Mouse (Mus musculus) midbrain, embryonic 13.5 days (tissue): Measurements from ENCODE around the gene Fbxo11. TPM values are rescaled to one million over a fixed set of nuclear protein-coding genes. Genes with fewer than 3 reads are reported as not detected.
"Not testable (repeated sequence)": the region's sequence is repeated elsewhere in the genome, so short reads cannot be mapped to it uniquely, and the experiment has no call there.

Experiments
- ATAC-seq: fragments of 200-750 bp; cut with Nextera tagmentation; 2 replicates; pipeline ENCODE4 v1.8.0; 2017; ENCODE audit warnings: mild to moderate bottlenecking, moderate TSS enrichment, moderate library complexity
- H3K27ac ChIP-seq: fragments of 300-500 bp; sonication (generic); 2 replicates; pipeline ENCODE4 v1.5.1; 2015; ENCODE audit warnings: inconsistent platforms, mild to moderate bottlenecking, moderate library complexity
- H3K27me3 ChIP-seq: fragments of 300-500 bp; sonication (generic); 2 replicates; pipeline ENCODE4 v1.6.1; 2015; ENCODE audit warnings: mild to moderate bottlenecking, inconsistent platforms
- H3K36me3 ChIP-seq: fragments of 300-500 bp; sonication (generic); 2 replicates; pipeline ENCODE4 v1.6.1; 2015; ENCODE audit warnings: mild to moderate bottlenecking, inconsistent platforms
- H3K4me1 ChIP-seq: fragments of 300-500 bp; sonication (generic); replicated peaks from 2 replicates; pipeline ENCODE4 v1.6.1; 2015; ENCODE audit warnings: inconsistent platforms
- H3K4me2 ChIP-seq: fragments of 300-500 bp; sonication (generic); replicated peaks from 2 replicates; pipeline ENCODE4 v1.6.1; 2015; ENCODE audit warnings: moderate library complexity, mild to moderate bottlenecking, inconsistent platforms
- H3K4me3 ChIP-seq: fragments of 300-500 bp; sonication (generic); replicated peaks from 2 replicates; pipeline ENCODE4 v1.5.1; 2015; ENCODE audit warnings: mild to moderate bottlenecking, inconsistent platforms
- H3K9ac ChIP-seq: fragments of 300-500 bp; sonication (generic); replicated peaks from 2 replicates; pipeline ENCODE4 v1.6.1; 2015; ENCODE audit warnings: mild to moderate bottlenecking, inconsistent platforms
- H3K9me3 ChIP-seq: fragments of 300-500 bp; sonication (generic); 2 replicates; pipeline ENCODE4 v1.6.1; 2016; ENCODE audit warnings: mild to moderate bottlenecking, inconsistent platforms
- WGBS: fragments of 180-500 bp; shearing (Covaris S2); methylation state at CpG from one replicate; pipeline ENCODE4 v1.1.7; 2015; 5-methylcytosine and 5-hydroxymethylcytosine counted together
- polyA plus RNA-seq: library from polyadenylated mRNA; unstranded; fragments of >200 nt; fragmentation: Nextera tagmentation; extraction: Ambion mirVana; gene quantifications from 2 replicates; pipeline ENCODE4 v1.2.1, GENCODE M21; 2015

Fbxo11 gene
- polyA plus RNA-seq, 1 experiment from 2014 or later: 30.7 TPM

DNA sequence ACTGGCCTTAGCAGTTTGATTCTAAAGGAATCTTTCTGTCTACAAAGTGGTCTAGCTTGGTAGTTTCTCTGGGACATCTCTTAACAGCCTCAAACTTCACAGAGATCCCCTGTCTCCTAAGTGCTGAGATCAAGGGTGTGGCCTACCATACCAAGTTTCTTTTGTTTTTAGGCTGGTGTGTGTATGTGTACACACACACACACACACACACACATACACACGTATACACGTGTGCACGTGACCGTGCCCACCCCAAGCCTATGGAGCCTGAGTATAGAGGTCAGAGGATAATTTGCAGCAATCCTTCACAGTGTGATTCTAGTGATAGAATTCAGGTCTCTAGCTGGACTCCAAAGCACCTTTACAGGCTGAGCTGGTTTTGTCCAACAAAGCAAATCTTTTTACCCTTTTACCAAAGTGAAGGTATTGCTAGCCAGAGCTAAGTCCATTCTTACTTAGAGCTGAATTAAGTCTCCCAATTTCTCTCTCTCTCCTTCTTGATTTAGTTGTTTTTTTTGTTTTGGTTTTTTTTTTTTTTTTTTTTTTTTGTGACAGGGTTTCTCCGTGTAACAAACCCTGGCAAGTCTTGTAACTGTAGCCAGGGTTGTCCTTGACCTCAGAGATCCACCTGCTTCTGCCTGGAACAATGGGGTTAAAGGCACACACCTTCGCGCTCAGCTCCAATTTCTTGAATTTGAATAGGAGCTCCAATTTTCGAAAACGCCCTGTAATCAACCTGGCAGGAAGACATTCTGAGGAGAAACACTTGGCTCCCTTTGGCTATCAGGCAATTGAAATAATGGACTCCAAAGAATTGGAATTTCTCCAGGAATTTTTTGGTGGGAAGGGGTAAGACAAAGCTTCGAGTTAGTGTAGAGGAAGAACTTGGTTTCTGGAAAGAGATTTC lies 91.6 kb downstream of the Fbxo11 start:
- Histone ChIP-seq H3K4me1 (peaks cover 19% of the 10 kb centered on the region), H3K9ac (no peak overlapping the region), H3K9me3 (no peaks in the 10 kb centered on the region), H3K27me3 (peaks cover 3% of the 10 kb centered on the region; the same call in 1 of the 2 replicates), H3K4me2 (peak overlapping the region; percentile 88), H3K27ac (no peak overlapping the region), H3K4me3 (no peak overlapping the region), H3K36me3 (peaks cover 4% of the 10 kb centered on the region)
- WGBS: 72% methylated on average over 10 of the region's 10 CpGs
- no peak for ATAC-seq

DNA sequence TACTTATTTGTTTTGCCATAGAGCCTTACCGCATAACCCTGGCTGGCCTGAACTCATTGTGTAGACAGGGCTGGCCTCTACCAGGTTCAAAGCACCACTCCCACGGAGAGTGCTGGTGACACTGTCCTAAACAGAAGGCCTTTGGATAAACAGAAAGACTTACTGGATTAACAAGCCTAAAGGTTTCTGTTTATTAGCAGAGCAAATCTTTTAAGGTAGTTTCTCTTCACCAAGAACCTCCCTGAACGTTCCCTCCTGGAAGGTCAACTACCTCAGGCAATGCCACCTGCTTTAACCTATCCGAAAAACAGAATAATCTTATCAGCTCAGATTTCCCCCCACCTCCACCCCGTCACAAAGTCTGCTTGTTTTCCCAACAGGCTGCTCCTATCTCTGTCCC lies 92.2 kb downstream of the Fbxo11 start:
- H3K9ac ChIP-seq: no peak overlapping the region
- H3K4me1 ChIP-seq: peaks cover 19% of the 10 kb centered on the region
- WGBS: 84% methylated on average over 5 of the region's 5 CpGs
- H3K4me3 ChIP-seq: no peak overlapping the region
- no peak overlapping the region for H3K4me2 ChIP-seq
- H3K27ac ChIP-seq: no peak overlapping the region
- no peaks in the 10 kb centered on the region for H3K9me3 ChIP-seq
- no peak for ATAC-seq
- H3K36me3 ChIP-seq: peaks cover 2% of the 10 kb centered on the region
- H3K27me3 ChIP-seq: peaks cover 3% of the 10 kb centered on the region; the same call in 1 of the 2 replicates

DNA sequence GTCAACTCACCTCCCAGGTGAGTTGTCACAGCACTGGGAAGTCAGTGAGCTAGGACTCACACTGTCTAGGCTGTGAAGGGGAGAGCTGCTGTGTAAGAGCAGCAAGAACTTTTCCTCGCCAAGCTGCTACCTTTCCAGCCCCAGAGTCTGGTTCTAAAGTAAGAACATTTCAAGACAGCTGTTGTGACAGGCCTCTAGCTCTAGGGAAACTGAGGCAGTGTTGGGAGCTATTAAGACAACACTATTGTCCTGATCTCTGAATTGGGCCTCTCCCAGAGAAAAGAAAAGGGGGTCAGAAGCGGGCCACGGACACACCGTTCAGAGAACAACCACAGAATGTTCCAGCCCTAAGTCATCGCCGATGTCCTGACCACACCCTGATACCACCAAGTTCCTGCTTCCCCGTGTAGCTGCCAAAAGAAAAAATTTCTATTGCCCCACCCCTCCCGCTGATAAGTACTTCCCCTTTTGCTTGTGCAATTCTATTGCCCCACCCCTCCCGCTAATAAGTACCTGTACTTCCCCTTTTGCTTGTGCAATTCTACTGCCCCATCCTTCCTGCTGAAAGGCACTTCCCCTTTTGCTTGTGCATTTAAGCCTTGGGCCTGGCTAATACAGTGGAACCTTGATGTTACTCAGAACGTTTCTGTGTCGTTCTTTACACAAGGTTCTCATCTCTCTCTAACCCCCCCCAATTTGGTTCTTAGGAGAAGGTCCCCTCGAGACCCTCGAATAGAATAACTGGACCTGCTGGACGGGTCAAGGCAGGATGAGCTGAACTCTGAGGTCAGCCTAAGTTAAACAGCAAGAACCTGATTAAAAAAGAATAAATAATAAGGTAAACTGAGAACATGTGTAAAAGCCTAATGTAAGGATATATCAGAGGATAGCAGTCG lies 93.1 kb downstream of the Fbxo11 start:
- H3K27ac ChIP-seq, ATAC-seq, H3K9ac ChIP-seq, H3K27me3 ChIP-seq, H3K9me3 ChIP-seq, H3K4me2 ChIP-seq, H3K36me3 ChIP-seq, H3K4me3 ChIP-seq: not testable (repeated sequence)
- peaks cover 19% of the 10 kb centered on the region for H3K4me1 ChIP-seq
- WGBS: 88% methylated on average over 15 of the region's 15 CpGs

DNA sequence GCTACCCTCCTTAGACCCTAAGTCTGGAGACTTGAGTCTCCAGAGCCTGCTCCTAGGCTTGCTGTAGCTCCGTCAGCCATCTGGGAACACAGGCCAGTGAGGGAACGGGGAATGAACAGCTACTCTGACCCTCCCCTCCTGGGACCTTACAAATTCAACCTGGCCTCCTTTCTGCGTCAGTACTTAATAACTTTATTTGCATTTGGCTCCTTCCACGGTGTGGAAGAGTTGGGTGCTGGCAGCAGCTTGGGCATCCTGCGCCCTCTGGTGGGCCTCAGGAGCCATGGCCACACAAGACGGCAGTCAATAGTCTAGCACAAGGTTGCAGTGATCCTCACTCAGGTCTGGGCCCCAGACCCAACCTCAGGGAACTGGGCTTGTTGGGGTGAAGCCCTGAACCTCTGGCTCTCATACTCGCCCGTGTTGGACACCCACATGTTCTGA lies 96.6 kb downstream of the Fbxo11 start:
- not testable (repeated sequence) for H3K9ac ChIP-seq, H3K4me3 ChIP-seq, H3K9me3 ChIP-seq, H3K36me3 ChIP-seq, H3K27ac ChIP-seq, H3K4me1 ChIP-seq, H3K4me2 ChIP-seq, H3K27me3 ChIP-seq
- 27% methylated on average over 6 of the region's 8 CpGs for WGBS
- ATAC-seq: peak; percentile 89

DNA sequence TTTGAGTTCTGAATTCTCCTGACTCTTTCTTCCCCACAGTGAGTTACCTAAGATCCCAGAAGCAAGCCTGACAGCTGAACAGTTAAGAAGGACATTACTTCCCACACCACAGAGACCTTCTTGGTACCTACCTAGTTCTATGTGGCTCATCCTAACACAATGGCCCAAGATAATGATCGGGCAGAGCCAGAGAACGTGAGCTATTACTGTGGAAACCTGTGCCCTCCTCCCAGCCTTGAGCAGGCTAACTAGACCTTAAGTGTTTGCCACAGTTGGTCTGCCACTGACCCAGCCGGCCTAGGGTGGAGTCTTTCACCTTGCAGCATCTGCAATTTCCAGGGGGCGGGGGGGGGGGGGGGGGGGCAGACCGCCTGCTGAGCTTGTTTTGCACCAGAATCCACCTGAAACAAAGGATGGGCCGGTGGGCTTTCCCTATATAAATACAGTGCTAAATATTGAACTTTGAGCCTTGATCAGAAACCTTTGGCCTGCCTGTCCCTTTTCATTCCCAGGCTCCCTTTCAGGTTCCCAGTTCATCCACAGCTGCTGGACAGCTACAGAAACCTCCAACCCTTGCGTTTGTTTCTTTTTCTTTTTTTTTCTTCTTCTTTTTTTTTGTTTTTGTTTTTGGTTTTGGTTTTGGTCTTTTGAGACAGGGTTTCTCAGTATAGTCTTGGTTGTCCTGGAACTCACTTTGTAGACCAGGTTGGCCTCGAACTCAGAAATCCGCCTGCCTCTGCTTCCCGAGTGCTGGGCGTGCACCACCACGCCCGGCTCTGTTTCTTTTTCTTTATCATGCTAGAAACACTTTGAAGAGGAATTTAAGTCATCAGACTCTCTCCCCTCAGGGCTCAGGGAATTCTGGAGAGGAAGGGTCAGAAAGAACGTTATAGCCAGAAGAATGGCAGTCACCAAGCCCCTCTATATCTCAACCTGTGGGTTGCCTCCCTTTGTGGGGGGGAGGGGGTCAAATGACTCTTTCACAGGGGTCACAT lies 101.7 kb downstream of the Fbxo11 start:
- no peaks in the 10 kb centered on the region for H3K36me3 ChIP-seq
- no peak for ATAC-seq
- H3K9ac ChIP-seq: no peak overlapping the region
- H3K9me3 ChIP-seq: peaks cover 5% of the 10 kb centered on the region; the same call in 1 of the 2 replicates
- no peaks in the 10 kb centered on the region for H3K4me1 ChIP-seq
- no peak overlapping the region for H3K4me3 ChIP-seq
- H3K4me2 ChIP-seq: no peak overlapping the region
- 91% methylated on average over 13 of the region's 14 CpGs for WGBS
- H3K27ac ChIP-seq: no peak overlapping the region
- no peaks in the 10 kb centered on the region for H3K27me3 ChIP-seq

DNA sequence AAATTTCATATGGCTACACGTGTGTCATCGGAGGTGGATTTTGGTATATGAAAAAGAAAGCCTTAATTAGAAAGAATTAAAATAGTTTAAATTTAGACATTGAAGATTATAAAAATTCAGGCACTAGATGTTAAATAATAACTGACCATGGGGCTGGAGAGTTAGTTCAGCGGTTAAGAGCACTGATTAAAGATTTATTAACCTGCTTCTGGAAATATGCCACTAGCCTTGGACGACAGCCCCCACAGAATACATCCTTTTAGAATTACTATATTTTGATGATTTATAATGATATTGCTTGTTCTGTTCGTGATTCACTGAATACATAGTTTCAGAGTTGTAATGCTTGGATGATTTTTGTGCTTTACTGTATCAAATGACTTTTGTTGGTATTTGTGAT lies 105.2 kb downstream of the Fbxo11 start:
- WGBS: 93% methylated on average over 5 of the region's 5 CpGs
- not testable (repeated sequence) for H3K36me3 ChIP-seq, H3K27ac ChIP-seq

DNA sequence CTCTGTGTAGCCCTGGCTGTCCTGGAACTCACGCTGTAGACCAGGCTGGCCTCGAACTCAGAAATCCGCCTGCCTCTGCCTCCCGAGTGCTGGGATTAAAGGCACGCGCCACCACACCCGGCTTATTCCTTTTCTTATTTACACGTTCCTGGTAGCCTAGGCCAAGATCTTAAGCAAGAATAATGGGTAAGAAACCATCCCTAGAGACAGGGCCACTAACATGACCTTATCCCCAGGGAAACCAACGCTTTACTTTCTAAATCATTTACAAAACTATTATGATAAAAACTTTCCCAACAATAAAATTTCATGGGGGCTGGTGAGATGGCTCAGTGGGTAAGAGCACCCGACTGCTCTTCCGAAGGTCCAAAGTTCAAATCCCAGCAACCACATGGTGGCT lies 105.7 kb downstream of the Fbxo11 start:
- H3K4me1 ChIP-seq, H3K9me3 ChIP-seq, H3K9ac ChIP-seq, ATAC-seq, H3K36me3 ChIP-seq, H3K27ac ChIP-seq, H3K4me2 ChIP-seq, H3K4me3 ChIP-seq, H3K27me3 ChIP-seq: not testable (repeated sequence)
- 95% methylated on average over 11 of the region's 11 CpGs for WGBS

More for the DNA sequence above, 105.2 kb downstream of the Fbxo11 start:
- H3K9me3 ChIP-seq, H3K27me3 ChIP-seq, ATAC-seq, H3K4me3 ChIP-seq, H3K4me1 ChIP-seq, H3K4me2 ChIP-seq, H3K9ac ChIP-seq: not testable (repeated sequence)

DNA sequence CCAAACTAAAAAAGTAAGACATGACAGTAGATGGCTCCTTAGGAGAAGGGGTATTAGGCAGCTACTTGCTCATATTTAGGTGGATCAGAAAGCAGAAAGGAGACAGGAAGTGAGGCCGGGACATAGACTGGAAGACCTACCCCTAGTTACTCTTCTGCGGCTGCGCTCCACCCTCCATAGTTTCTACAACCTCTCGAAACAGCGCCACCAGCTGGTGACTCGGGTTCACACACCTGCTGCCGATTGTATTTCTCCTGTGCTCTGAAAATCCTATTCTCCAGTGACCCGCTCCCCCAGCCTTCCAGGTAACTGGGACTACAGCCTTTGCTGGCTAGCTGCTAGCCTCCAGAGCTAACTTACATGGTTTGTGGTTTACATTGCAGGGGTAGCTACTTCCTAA lies 106.8 kb downstream of the Fbxo11 start:
- no peak overlapping the region for H3K4me3 ChIP-seq
- WGBS: 71% methylated on average over 8 of the region's 8 CpGs

DNA sequence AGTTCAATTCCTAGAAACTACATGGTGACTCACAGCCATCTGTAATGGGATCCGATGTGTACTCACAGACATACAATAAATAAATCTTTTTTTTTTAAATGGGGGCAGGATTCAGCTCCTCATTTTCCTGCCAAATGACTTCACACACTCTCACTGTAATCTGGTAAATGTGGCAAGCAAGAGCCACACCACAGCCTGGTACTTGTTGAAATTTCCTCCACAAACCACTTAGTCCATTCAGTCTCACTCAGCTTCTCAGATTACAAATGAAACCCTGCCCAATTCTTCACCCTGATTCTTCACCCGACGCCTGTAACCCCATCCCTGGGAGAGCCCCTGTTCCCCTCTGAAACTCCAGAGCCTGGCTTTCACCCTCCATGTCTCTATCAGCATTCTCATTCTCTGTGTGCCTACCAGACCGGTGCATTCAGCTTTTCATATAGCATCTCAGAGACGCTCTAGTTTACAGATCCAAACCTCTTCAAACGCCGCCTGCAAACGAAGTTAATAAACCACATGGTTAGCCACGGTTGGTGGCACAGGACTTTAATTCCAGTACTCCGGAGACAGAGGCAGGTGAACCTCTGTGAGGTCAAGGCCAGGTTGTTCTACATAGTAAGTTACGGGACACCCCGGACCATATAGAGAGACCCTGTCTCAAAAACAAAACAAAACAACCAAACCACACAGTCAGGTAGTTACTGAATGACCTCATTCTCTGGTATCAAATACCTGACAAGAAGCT lies 107.8 kb downstream of the Fbxo11 start:
- Histone ChIP-seq H3K9ac (no peak overlapping the region), H3K4me3 (no peak overlapping the region), H3K4me2 (no peak overlapping the region), H3K9me3 (no peaks in the 10 kb centered on the region), H3K27ac (no peak overlapping the region), H3K4me1 (no peaks in the 10 kb centered on the region), H3K36me3 (no peaks in the 10 kb centered on the region), H3K27me3 (no peaks in the 10 kb centered on the region)
- 81% methylated on average over 12 of the region's 12 CpGs for WGBS
- ATAC-seq: no peak

More for the DNA sequence above, 106.8 kb downstream of the Fbxo11 start:
- Histone ChIP-seq H3K27ac (no peak overlapping the region), H3K36me3 (no peaks in the 10 kb centered on the region), H3K9ac (no peak overlapping the region), H3K27me3 (no peaks in the 10 kb centered on the region), H3K4me1 (no peaks in the 10 kb centered on the region), H3K9me3 (peaks cover 5% of the 10 kb centered on the region; the same call in 1 of the 2 replicates), H3K4me2 (no peak overlapping the region)
- no peak for ATAC-seq

DNA sequence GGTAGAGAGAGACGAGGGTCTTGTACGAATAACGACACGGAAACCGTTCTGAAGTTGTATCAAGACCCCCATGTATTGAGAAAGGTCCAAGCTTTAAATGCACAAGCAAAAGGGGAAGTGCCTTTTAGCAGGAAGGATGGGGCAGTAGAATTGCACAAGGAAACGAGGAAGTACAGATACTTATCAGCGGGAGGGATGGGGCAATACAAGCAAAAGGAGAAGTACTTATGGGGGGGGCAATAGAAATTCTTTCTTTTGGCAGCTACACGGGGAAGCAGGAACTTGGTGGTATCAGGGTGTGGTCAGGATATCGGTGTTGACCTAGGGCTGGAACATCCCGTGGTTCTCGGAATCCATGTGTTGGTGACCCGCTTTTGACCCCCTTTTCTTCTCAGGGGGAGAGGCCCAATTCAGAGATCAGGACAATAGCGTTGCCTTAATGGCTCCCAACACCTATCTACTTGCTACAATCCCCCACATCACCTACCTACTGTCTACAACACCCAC lies 110.4 kb downstream of the Fbxo11 start:
- H3K27ac ChIP-seq, H3K9ac ChIP-seq, ATAC-seq, H3K27me3 ChIP-seq, H3K4me1 ChIP-seq, H3K4me3 ChIP-seq, H3K4me2 ChIP-seq, H3K36me3 ChIP-seq, H3K9me3 ChIP-seq: not testable (repeated sequence)
- WGBS: 92% methylated on average over 13 of the region's 13 CpGs
